Mouse (Mus musculus) bone marrow macrophage, adult 2 months (primary cell): ENCODE data around the gene Fam120c.

Experiments
- CTCF ChIP-seq: IDR thresholded peaks from 2 replicates; pipeline ENCODE4 v1.5.1; 2012; ENCODE audit warnings: low read depth, mild to moderate bottlenecking, low read length, moderate library complexity
- POLR2A ChIP-seq: IDR thresholded peaks from 2 replicates; pipeline ENCODE4 v1.6.1; 2012; ENCODE audit warnings: mild to moderate bottlenecking, low read depth, low read length, borderline replicate concordance

DNA sequence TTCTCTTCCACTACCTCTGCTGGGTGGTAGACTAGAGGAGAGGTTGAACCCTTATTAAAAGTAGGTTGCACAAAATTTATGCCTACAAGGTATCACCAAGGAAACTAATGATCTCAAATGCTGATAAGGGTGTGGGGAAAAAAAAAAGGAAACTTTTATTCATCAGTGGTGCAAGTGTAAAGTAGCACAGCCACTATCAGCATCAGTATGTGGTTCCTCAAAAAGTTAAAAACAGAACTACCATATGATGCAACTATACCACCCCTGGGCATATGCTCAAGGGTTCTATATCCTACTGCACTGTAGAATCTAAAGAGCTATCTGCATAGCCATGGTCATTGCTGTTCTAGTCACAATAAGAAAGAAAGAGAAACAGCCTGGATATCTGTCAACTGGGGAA is 164.6 kb downstream of the Fam120c start:
- no peak for TF ChIP-seq CTCF
- no peak for TF ChIP-seq POLR2A
